Mouse (Mus musculus) gastrocnemius, adult 2 months (tissue): Measurements from ENCODE around the gene Bcat1. TPM values are rescaled to one million over a fixed set of nuclear protein-coding genes. Genes with fewer than 3 reads are reported as not detected.
A peak's percentile ranks its signal among the peaks of the same experiment; 100 is the strongest.

ENCODE experiments used
- DNase-seq: peaks from one replicate; pipeline ENCODE4 v3.0.0; 2022
- H3K27ac ChIP-seq: fragments of 200-600 bp; 2 replicates; pipeline ENCODE4 v1.8.1; 2022; ENCODE audit warnings: mild to moderate bottlenecking
- H3K4me3 ChIP-seq: fragments of 200-600 bp; 2 replicates; pipeline ENCODE4 v1.8.1; 2022; ENCODE audit warnings: mild to moderate bottlenecking, moderate library complexity
- CTCF ChIP-seq: fragments of 200-600 bp; IDR thresholded peaks from 2 replicates; pipeline ENCODE4 v1.8.1; 2022; ENCODE audit warnings: antibody characterized with exemption, mild to moderate bottlenecking, moderate library complexity
- intact Hi-C: fragments of 180-260 bp; cut with DNase I; formaldehyde crosslinking; loops from one replicate; pipeline ENCODE4 v1.15.1; 2025
- total RNA-seq, 2 experiments: library from RNA; stranded (reverse); gene quantifications; 2 replicates each; pipeline ENCODE4 v1.2.3; 2021

The Bcat1 gene
- total RNA-seq, 2 experiments from 2014 or later = 0.64 to 0.66 TPM

- no peak for DNase-seq
- H3K4me3 ChIP-seq = no peak overlapping the region
- TF ChIP-seq CTCF = peak; percentile 49
- intact Hi-C loops = no loop called here
- no peak overlapping the region for H3K27ac ChIP-seq
Measured at GRCm38 (mm10) chr6:145009859-145010818, 65.8 kb downstream of the Bcat1 start.

- H3K27ac ChIP-seq = no peak overlapping the region
- no peak overlapping the region for H3K4me3 ChIP-seq
- no peak for TF ChIP-seq CTCF
- intact Hi-C loops = no loop called here
- DNase-seq = no peak
Measured at GRCm38 (mm10) chr6:145003459-145003858, 72.5 kb downstream of the Bcat1 start.

GRCm38 (mm10) chr6:145002094-145002936 lies 73.7 kb downstream of the Bcat1 start:
- no peak for TF ChIP-seq CTCF
- intact Hi-C loops = no loop called here
- H3K4me3 ChIP-seq = no peak overlapping the region
- no peak overlapping the region for H3K27ac ChIP-seq
- no peak for DNase-seq

- TF ChIP-seq CTCF = no peak
- no peak overlapping the region for H3K27ac ChIP-seq
- intact Hi-C loops = no loop called here
- DNase-seq = no peak
- H3K4me3 ChIP-seq = no peak overlapping the region
Measured at GRCm38 (mm10) chr6:145001493-145001892, 74.5 kb downstream of the Bcat1 start.

- intact Hi-C loops = no loop called here
- no peak for DNase-seq
- no peak overlapping the region for H3K27ac ChIP-seq
- TF ChIP-seq CTCF = peak; percentile 47
- no peak overlapping the region for H3K4me3 ChIP-seq
Measured at GRCm38 (mm10) chr6:144997229-144997628, 78.8 kb downstream of the Bcat1 start.

- Histone ChIP-seq H3K4me3 (no peak overlapping the region), H3K27ac (no peak overlapping the region)
- TF ChIP-seq CTCF = no peak
- DNase-seq = no peak
- intact Hi-C loops = no loop called here
Measured at GRCm38 (mm10) chr6:144992111-144992510, 83.9 kb downstream of the Bcat1 start.

GRCm38 (mm10) chr6:144989193-144989592 lies 86.8 kb downstream of the Bcat1 start:
- intact Hi-C loops = no loop called here
- DNase-seq = no peak
- 0 out of 2 replicates have a peak, but pooled peaks have one; percentile 3 for TF ChIP-seq CTCF
- no peak overlapping the region for H3K4me3 ChIP-seq
- no peak overlapping the region for H3K27ac ChIP-seq

GRCm38 (mm10) chr6:144987676-144988075 lies 88.3 kb downstream of the Bcat1 start:
- no peak overlapping the region for H3K4me3 ChIP-seq
- no peak overlapping the region for H3K27ac ChIP-seq
- no peak for TF ChIP-seq CTCF
- intact Hi-C loops = no loop called here
- no peak for DNase-seq

- DNase-seq = no peak
- intact Hi-C loops = no loop called here
- H3K27ac ChIP-seq = no peak overlapping the region
- H3K4me3 ChIP-seq = no peak overlapping the region
- TF ChIP-seq CTCF = no peak
Measured at GRCm38 (mm10) chr6:144987216-144987615, 88.8 kb downstream of the Bcat1 start.

GRCm38 (mm10) chr6:144984221-144984620 lies 91.8 kb downstream of the Bcat1 start:
- Histone ChIP-seq H3K4me3 (no peak overlapping the region), H3K27ac (no peak overlapping the region)
- TF ChIP-seq CTCF = no peak
- intact Hi-C loops = no loop called here
- DNase-seq = no peak

- TF ChIP-seq CTCF = no peak
- no peak for DNase-seq
- intact Hi-C loops = no loop called here
- Histone ChIP-seq H3K27ac (no peak overlapping the region), H3K4me3 (no peak overlapping the region)
Measured at GRCm38 (mm10) chr6:144982093-144982492, 93.9 kb downstream of the Bcat1 start.

GRCm38 (mm10) chr6:144972351-144972750 lies 103.6 kb downstream of the Bcat1 start:
- no peak for DNase-seq
- Histone ChIP-seq H3K27ac (no peak overlapping the region), H3K4me3 (no peak overlapping the region)
- intact Hi-C loops = no loop called here
- no peak for TF ChIP-seq CTCF

GRCm38 (mm10) chr6:144970900-144971299 lies 105.1 kb downstream of the Bcat1 start:
- no peak for DNase-seq
- Histone ChIP-seq H3K27ac (no peak overlapping the region), H3K4me3 (no peak overlapping the region)
- intact Hi-C loops = no loop called here
- TF ChIP-seq CTCF = peak; percentile 14; the same call in 1 of the 2 replicates
